Mouse (Mus musculus): ENCODE measurements at regions not wholly inside any gene's neighbourhood (a gene's known extent, or its start where the extent isn't known, plus 50 kb on each side); places are given as distances from the start of the nearest gene placed in this dataset.

DNA sequence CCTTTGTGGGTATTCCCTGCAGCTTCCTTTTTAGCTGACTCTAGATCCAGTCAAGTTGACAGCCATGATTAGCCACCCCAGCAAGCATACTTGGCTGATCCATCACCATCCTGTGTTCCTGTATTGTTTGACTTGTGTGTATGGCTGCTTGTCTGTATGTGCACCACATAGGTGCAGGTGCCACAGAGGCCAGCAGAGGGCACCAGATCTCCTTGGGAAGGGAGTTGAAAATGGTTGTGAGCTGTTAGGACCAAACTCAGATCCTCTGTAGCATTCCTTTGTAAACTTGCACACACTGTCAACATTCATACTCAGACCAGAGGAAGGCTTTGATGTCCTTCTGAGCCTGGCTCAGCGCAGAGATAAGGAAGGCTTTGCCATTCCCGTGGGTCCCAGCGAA, 169.0 kb upstream of the Sfswap start:
- H3K4me2 ChIP-seq (ENCODE audit: low read length), result no peak overlapping the region
- no peak overlapping the region for H3K9ac ChIP-seq (ENCODE audit: low read depth, low read length)
- no peaks in the 10 kb centered on the region for H3K9me3 ChIP-seq (ENCODE audit: control insufficient read depth, low read length)
- H3K4me1 ChIP-seq (ENCODE audit: control insufficient read depth, insufficient read depth, low read depth, low read length), result peaks cover 4% of the 10 kb centered on the region
- 98% methylated on average over 3 of the region's 3 CpGs for WGBS
- H3K4me3 ChIP-seq (ENCODE audit: low read length), result no peak overlapping the region
- no peak for ATAC-seq
- H3K27ac ChIP-seq (ENCODE audit: low read depth, low read length), result no peak overlapping the region
- H3K36me3 ChIP-seq (ENCODE audit: control insufficient read depth, insufficient read depth, low read length), result no peaks in the 10 kb centered on the region
- H3K27me3 ChIP-seq (replicated peaks; ENCODE audit: control insufficient read depth, insufficient read depth, low read length), result no peaks in the 10 kb centered on the region

DNA sequence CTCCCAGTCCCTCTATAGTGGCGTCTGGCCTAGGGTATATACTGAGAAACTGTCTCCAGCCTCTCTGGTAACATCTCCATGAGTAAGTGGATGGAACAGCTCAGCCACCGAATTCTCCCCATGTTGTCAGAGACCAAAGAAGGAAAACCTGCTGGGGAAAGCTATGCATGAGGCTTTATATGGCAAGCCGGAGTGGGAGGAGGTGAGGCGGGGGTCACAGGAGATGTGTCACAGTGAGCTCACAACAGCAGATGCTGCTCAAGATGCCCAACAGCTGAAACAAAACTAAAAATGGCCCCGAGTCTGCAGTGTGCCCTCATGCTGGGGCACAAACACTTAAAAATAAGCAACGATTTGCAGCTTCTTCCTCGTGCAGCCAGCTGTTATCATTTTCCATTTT, 162.5 kb upstream of the Sfswap start:
- Histone ChIP-seq H3K9ac (ENCODE audit: low read depth, low read length) (no peak overlapping the region), H3K4me3 (ENCODE audit: low read length) (no peak overlapping the region), H3K4me1 (ENCODE audit: control insufficient read depth, insufficient read depth, low read depth, low read length) (peaks cover 3% of the 10 kb centered on the region; the same call in 1 of the 2 replicates), H3K9me3 (ENCODE audit: control insufficient read depth, low read length) (no peaks in the 10 kb centered on the region), H3K27ac (ENCODE audit: low read depth, low read length) (no peak overlapping the region), H3K27me3 (replicated peaks; ENCODE audit: control insufficient read depth, insufficient read depth, low read length) (no peaks in the 10 kb centered on the region), H3K36me3 (ENCODE audit: control insufficient read depth, insufficient read depth, low read length) (no peaks in the 10 kb centered on the region), H3K4me2 (ENCODE audit: low read length) (no peak overlapping the region)
- 66% methylated on average over 7 of the region's 7 CpGs for WGBS
- ATAC-seq, result no peak

DNA sequence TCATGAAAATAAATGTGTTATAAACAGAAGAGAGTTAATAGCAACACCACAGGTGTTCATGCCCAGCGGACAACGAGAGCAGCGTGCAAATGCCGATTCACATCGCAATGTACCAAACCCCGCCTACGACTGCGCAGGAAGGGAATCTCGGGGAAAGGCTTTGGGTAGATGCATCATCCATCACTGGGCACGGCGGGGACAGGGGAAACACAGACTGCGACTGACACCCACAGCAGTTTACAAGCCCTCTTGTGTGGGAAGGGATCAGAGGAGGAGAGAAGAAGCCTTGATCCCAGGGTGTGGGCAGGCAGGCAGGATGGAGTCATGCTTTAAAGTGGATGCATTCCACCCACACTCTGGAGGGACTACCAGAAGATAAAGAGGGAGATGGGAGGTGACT, 157.0 kb upstream of the Sfswap start:
- no peak for ATAC-seq
- Histone ChIP-seq H3K4me3 (ENCODE audit: low read length) (no peak overlapping the region), H3K4me2 (ENCODE audit: low read length) (no peak overlapping the region), H3K36me3 (ENCODE audit: control insufficient read depth, insufficient read depth, low read length) (no peaks in the 10 kb centered on the region), H3K9ac (ENCODE audit: low read depth, low read length) (no peak overlapping the region), H3K27me3 (replicated peaks; ENCODE audit: control insufficient read depth, insufficient read depth, low read length) (no peaks in the 10 kb centered on the region), H3K27ac (ENCODE audit: low read depth, low read length) (no peak overlapping the region), H3K9me3 (ENCODE audit: control insufficient read depth, low read length) (no peaks in the 10 kb centered on the region), H3K4me1 (ENCODE audit: control insufficient read depth, insufficient read depth, low read depth, low read length) (peaks cover 8% of the 10 kb centered on the region; the same call in 1 of the 2 replicates)
- 67% methylated on average over 12 of the region's 12 CpGs for WGBS

DNA sequence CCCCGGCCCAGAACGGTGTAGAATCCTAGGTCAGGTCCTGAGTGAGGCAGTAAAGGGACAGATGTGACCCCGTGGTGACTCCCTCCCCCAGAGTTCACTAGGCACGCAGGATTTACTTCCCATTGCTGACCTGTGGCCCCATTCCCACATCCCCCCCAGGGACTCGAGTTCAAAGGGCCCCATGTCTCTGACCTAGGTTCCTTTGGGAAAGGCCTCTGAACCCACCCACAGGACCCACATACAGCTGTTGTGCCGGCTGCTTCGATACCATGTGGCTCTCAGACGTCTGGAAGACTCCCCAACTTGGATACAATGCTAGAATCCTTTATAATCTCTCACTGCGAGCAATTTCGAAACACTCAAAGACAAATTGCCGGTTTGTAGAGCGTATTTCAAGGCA, 151.0 kb upstream of the Sfswap start:
- Histone ChIP-seq H3K36me3 (ENCODE audit: control insufficient read depth, insufficient read depth, low read length) (no peaks in the 10 kb centered on the region), H3K4me2 (ENCODE audit: low read length) (no peak overlapping the region), H3K9ac (ENCODE audit: low read depth, low read length) (no peak overlapping the region), H3K27me3 (replicated peaks; ENCODE audit: control insufficient read depth, insufficient read depth, low read length) (no peaks in the 10 kb centered on the region), H3K4me3 (ENCODE audit: low read length) (no peak overlapping the region), H3K9me3 (ENCODE audit: control insufficient read depth, low read length) (no peaks in the 10 kb centered on the region), H3K4me1 (ENCODE audit: control insufficient read depth, insufficient read depth, low read depth, low read length) (peaks cover 4% of the 10 kb centered on the region), H3K27ac (ENCODE audit: low read depth, low read length) (no peak overlapping the region)
- WGBS, result 55% methylated on average over 12 of the region's 12 CpGs
- ATAC-seq, result no peak

DNA sequence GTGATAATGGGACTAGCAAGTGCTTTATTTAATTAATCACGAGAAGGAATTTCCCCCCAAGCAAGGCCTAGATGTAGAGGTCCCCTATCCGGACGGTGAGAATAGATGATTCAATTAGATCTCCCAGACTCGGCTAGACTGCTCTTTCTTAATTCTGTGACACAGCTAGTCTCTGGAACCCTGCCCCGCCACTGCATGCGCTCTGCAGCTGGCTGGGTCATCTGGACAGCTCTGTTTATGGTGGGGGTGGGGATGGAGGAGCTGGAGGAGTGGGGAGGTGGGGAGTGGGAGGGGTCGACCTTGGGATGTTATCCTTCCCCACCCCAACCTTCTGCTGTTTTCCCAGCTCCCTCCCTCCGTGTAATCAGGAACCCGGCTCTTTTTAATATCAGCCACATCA, 147.5 kb upstream of the Sfswap start:
- Histone ChIP-seq H3K4me2 (ENCODE audit: low read length) (no peak overlapping the region), H3K4me1 (ENCODE audit: control insufficient read depth, insufficient read depth, low read depth, low read length) (peaks cover 4% of the 10 kb centered on the region), H3K36me3 (ENCODE audit: control insufficient read depth, insufficient read depth, low read length) (no peaks in the 10 kb centered on the region), H3K9me3 (ENCODE audit: control insufficient read depth, low read length) (no peaks in the 10 kb centered on the region), H3K27me3 (replicated peaks; ENCODE audit: control insufficient read depth, insufficient read depth, low read length) (no peaks in the 10 kb centered on the region), H3K4me3 (ENCODE audit: low read length) (no peak overlapping the region), H3K27ac (ENCODE audit: low read depth, low read length) (peak overlapping the region; percentile 36; the same call in 1 of the 2 replicates), H3K9ac (ENCODE audit: low read depth, low read length) (no peak overlapping the region)
- 22% methylated on average over 9 of the region's 9 CpGs for WGBS
- peak; percentile 52 for ATAC-seq

DNA sequence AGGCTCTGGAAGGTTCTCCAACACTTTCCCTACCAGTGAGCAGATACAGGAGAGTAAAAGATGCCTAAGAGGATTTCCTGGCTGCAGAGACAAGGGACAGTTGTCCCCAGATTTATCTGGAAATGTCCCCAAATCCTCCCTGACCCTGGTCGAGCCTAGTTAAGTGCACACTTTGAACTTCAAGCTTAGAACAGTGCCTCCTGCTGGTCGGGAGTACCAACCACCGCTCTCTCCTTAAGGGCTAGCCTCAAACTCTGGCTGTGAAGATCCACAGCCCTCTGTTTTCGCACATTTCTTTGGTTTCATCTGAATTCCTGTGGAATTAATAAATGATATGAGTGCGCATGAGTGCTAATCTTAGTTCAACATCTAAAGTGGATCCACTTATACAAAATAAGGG, 146.1 kb upstream of the Sfswap start:
- H3K4me3 ChIP-seq (ENCODE audit: low read length), result no peak overlapping the region
- H3K4me1 ChIP-seq (ENCODE audit: control insufficient read depth, insufficient read depth, low read depth, low read length), result peaks cover 4% of the 10 kb centered on the region
- H3K27me3 ChIP-seq (replicated peaks; ENCODE audit: control insufficient read depth, insufficient read depth, low read length), result no peaks in the 10 kb centered on the region
- no peak overlapping the region for H3K27ac ChIP-seq (ENCODE audit: low read depth, low read length)
- H3K9ac ChIP-seq (ENCODE audit: low read depth, low read length), result no peak overlapping the region
- H3K36me3 ChIP-seq (ENCODE audit: control insufficient read depth, insufficient read depth, low read length), result no peaks in the 10 kb centered on the region
- no peak for ATAC-seq
- no peak overlapping the region for H3K4me2 ChIP-seq (ENCODE audit: low read length)
- 86% methylated on average over 5 of the region's 5 CpGs for WGBS
- H3K9me3 ChIP-seq (ENCODE audit: control insufficient read depth, low read length), result no peaks in the 10 kb centered on the region

DNA sequence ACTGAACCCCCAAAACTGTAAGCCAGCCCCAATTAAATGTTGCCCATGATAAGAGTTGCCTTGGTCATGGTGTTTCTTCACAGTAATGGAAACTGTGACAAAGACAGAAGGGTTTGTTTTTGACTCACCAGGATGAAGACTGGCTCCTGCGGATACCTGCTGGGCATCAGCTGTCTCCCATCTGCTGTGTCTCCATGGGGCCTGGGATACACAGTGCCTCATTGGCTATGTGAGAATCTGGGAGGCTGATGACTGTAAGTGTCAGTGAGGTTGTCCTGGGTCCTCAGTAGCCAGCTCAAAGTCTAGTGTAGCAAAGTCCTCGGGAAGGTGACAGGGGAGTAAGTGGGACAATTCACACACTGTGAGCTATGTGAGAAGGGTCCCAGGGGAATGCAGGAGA, 139.5 kb upstream of the Sfswap start:
- Histone ChIP-seq H3K4me1 (ENCODE audit: control insufficient read depth, insufficient read depth, low read depth, low read length) (peaks cover 3% of the 10 kb centered on the region; the same call in 1 of the 2 replicates), H3K27ac (ENCODE audit: low read depth, low read length) (no peak overlapping the region), H3K27me3 (replicated peaks; ENCODE audit: control insufficient read depth, insufficient read depth, low read length) (peaks cover 5% of the 10 kb centered on the region; the same call in 1 of the 2 replicates), H3K4me3 (ENCODE audit: low read length) (no peak overlapping the region), H3K36me3 (ENCODE audit: control insufficient read depth, insufficient read depth, low read length) (no peaks in the 10 kb centered on the region), H3K4me2 (ENCODE audit: low read length) (no peak overlapping the region), H3K9ac (ENCODE audit: low read depth, low read length) (no peak overlapping the region), H3K9me3 (ENCODE audit: control insufficient read depth, low read length) (no peaks in the 10 kb centered on the region)
- WGBS, result 68% methylated on average over 2 of the region's 2 CpGs
- ATAC-seq, result no peak

DNA sequence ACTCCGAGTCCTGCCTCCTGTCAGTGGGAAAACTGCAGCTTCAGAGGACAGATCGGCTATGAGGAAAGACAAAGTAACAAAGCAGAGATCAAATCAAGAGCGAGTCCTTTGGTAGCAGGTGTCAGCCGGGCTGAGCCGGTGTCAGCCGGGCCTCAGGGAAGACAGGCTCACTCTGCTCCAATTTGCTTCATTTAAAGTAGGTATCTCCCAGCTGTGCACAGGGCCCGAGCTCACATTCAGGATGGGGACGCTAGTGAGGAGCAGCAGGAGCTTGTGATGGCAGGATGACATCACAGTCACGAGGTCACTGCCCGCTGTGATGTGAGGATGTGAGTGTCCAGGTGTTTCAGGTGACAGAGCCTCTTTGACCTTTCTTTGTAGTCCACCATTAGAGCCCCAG, 137.8 kb upstream of the Sfswap start:
- H3K4me3 ChIP-seq (ENCODE audit: low read length), result no peak overlapping the region
- H3K36me3 ChIP-seq (ENCODE audit: control insufficient read depth, insufficient read depth, low read length), result no peaks in the 10 kb centered on the region
- H3K9ac ChIP-seq (ENCODE audit: low read depth, low read length), result no peak overlapping the region
- peaks cover 5% of the 10 kb centered on the region; the same call in 1 of the 2 replicates for H3K27me3 ChIP-seq (replicated peaks; ENCODE audit: control insufficient read depth, insufficient read depth, low read length)
- H3K4me2 ChIP-seq (ENCODE audit: low read length), result no peak overlapping the region
- H3K4me1 ChIP-seq (ENCODE audit: control insufficient read depth, insufficient read depth, low read depth, low read length), result peaks cover 3% of the 10 kb centered on the region; the same call in 1 of the 2 replicates
- no peak overlapping the region for H3K27ac ChIP-seq (ENCODE audit: low read depth, low read length)
- 43% methylated on average over 10 of the region's 10 CpGs for WGBS
- no peaks in the 10 kb centered on the region for H3K9me3 ChIP-seq (ENCODE audit: control insufficient read depth, low read length)
- no peak for ATAC-seq

DNA sequence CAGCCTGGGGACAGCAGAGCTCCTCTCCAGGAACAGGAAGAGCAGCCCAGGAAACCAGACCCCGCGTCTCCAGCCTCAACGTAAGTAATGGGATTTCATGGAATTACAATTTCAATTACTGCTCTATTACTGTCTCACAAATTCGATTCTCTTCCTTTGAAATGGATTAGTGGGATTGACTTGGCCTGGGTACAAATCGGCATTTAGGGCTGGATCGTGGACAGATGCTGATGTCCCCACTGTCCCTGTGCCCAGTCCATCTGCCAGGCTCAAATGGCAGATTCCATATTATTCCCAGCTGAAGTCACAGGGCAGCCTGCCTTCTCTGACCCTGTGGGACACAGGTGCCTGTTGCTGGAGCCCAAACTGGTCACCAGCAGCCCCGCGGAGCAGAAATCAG, 136.0 kb upstream of the Sfswap start:
- WGBS, result 68% methylated on average over 8 of the region's 8 CpGs
- ATAC-seq, result no peak
- H3K4me2 ChIP-seq (ENCODE audit: low read length), result no peak overlapping the region
- H3K36me3 ChIP-seq (ENCODE audit: control insufficient read depth, insufficient read depth, low read length), result no peaks in the 10 kb centered on the region
- H3K27me3 ChIP-seq (replicated peaks; ENCODE audit: control insufficient read depth, insufficient read depth, low read length), result peaks cover 5% of the 10 kb centered on the region; the same call in 1 of the 2 replicates
- H3K4me1 ChIP-seq (ENCODE audit: control insufficient read depth, insufficient read depth, low read depth, low read length), result peaks cover 3% of the 10 kb centered on the region; the same call in 1 of the 2 replicates
- H3K9me3 ChIP-seq (ENCODE audit: control insufficient read depth, low read length), result no peaks in the 10 kb centered on the region
- H3K4me3 ChIP-seq (ENCODE audit: low read length), result no peak overlapping the region
- no peak overlapping the region for H3K9ac ChIP-seq (ENCODE audit: low read depth, low read length)
- H3K27ac ChIP-seq (ENCODE audit: low read depth, low read length), result no peak overlapping the region

DNA sequence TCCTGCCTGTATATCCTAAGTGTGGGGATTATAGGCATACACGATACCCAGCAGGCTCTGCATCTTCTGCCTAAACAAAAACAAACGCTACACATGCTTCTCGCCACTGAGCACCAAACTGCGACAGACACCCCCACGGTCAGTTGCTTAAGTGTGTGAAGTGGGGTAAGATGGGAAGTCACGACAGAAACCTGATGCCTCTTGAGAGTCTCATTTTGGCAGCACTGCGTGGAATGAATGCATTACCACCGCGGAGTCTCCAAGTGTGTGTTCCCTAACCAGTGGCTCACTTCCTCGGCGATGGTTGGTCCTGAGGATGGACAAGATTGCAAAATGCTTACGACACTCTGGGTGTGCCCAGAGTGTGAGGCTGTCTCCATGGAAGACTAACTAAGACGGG, 133.8 kb upstream of the Sfswap start:
- H3K9me3 ChIP-seq (ENCODE audit: control insufficient read depth, low read length), result no peaks in the 10 kb centered on the region
- H3K9ac ChIP-seq (ENCODE audit: low read depth, low read length), result no peak overlapping the region
- WGBS, result 85% methylated on average over 13 of the region's 13 CpGs
- H3K4me3 ChIP-seq (ENCODE audit: low read length), result no peak overlapping the region
- H3K27me3 ChIP-seq (replicated peaks; ENCODE audit: control insufficient read depth, insufficient read depth, low read length), result peaks cover 5% of the 10 kb centered on the region; the same call in 1 of the 2 replicates
- H3K27ac ChIP-seq (ENCODE audit: low read depth, low read length), result no peak overlapping the region
- H3K4me2 ChIP-seq (ENCODE audit: low read length), result no peak overlapping the region
- ATAC-seq, result no peak
- H3K4me1 ChIP-seq (ENCODE audit: control insufficient read depth, insufficient read depth, low read depth, low read length), result peaks cover 3% of the 10 kb centered on the region; the same call in 1 of the 2 replicates
- H3K36me3 ChIP-seq (ENCODE audit: control insufficient read depth, insufficient read depth, low read length), result no peaks in the 10 kb centered on the region
